Mouse (Mus musculus) CH12.LX (cell line): ENCODE results near the gene Uqcrc1. TPM values are rescaled to one million over a fixed set of nuclear protein-coding genes. Genes with fewer than 3 reads are reported as not detected.

Source experiments
- DNase-seq: peaks from one replicate; pipeline ENCODE4 v3.0.0-alpha.2; 2013; ENCODE audit errors: extremely low read depth
- H3K27ac ChIP-seq: 2 replicates; pipeline ENCODE4 v1.5.1; 2012; ENCODE audit warnings: low read depth, mild to moderate bottlenecking, control low read depth, moderate library complexity; ENCODE audit not compliant: insufficient read depth
- H3K27me3 ChIP-seq: replicated peaks from 2 replicates; pipeline ENCODE3; 2012; ENCODE audit warnings: inconsistent platforms
- H3K36me3 ChIP-seq, 2 experiments: replicated peaks in 1 of 2; 2 replicates each; pipeline versions ENCODE3 to v1.6.1; 2012; ENCODE audit warnings: inconsistent platforms in 1 of 2, low read length in 1 of 2, mild to moderate bottlenecking in 1 of 2, mixed read lengths in 1 of 2, moderate library complexity in 1 of 2; ENCODE audit not compliant: control insufficient read depth in 1 of 2, insufficient read depth in 1 of 2
- H3K4me1 ChIP-seq, 2 experiments: 2 replicates each; pipeline ENCODE4 v1.6.1; 2012; ENCODE audit warnings: inconsistent platforms in 1 of 2, moderate library complexity in 1 of 2; ENCODE audit not compliant: insufficient read depth in 2 of 2, control insufficient read depth in 1 of 2
- H3K4me2 ChIP-seq: 2 replicates; pipeline ENCODE4 v1.6.1; 2012; ENCODE audit warnings: low read depth, mild to moderate bottlenecking, control low read depth; ENCODE audit not compliant: poor library complexity, insufficient read depth, severe bottlenecking
- H3K4me3 ChIP-seq, 3 experiments: fragments of 150-350 bp in 1 of 3; sonication (generic) in 1 of 3; replicated peaks in 1 of 3; 2 replicates each; pipeline versions ENCODE3 to v1.5.1; 2011 to 2012; ENCODE audit warnings: low read depth in 2 of 3, low read length in 2 of 3, mild to moderate bottlenecking in 2 of 3, moderate library complexity in 2 of 3, control low read depth in 1 of 3, improper control_type of control experiment in 1 of 3, inconsistent platforms in 1 of 3, mixed read lengths in 1 of 3; ENCODE audit not compliant: poor library complexity in 1 of 3
- H3K79me2 ChIP-seq: replicated peaks from 2 replicates; pipeline ENCODE4 v1.6.1; 2012; ENCODE audit warnings: mild to moderate bottlenecking, moderate library complexity; ENCODE audit not compliant: control insufficient read depth, poor library complexity, insufficient read depth, severe bottlenecking; ENCODE audit errors: extremely low read depth
- H3K9ac ChIP-seq: 2 replicates; pipeline ENCODE4 v1.6.1; 2012; ENCODE audit warnings: low read depth, mild to moderate bottlenecking, control low read depth, moderate library complexity; ENCODE audit not compliant: insufficient read depth
- H3K9me3 ChIP-seq: replicated peaks from 2 replicates; pipeline ENCODE3; 2012; ENCODE audit warnings: low read length, inconsistent platforms, mixed read lengths
- CHD1 ChIP-seq: IDR thresholded peaks from 2 replicates; pipeline ENCODE4 v1.6.1; 2012; ENCODE audit warnings: low read depth, low read length, improper control_type of control experiment, inconsistent platforms
- CTCF ChIP-seq, 2 experiments: IDR thresholded peaks in 1 of 2; conservative IDR thresholded peaks in 1 of 2; 2 replicates each; pipeline ENCODE4 v1.5.1; 2011 to 2012; ENCODE audit warnings: low read depth in 2 of 2, low read length in 2 of 2, improper control_type of control experiment in 1 of 2, inconsistent platforms in 1 of 2, mild to moderate bottlenecking in 1 of 2, moderate library complexity in 1 of 2
- E2F4 ChIP-seq: IDR thresholded peaks from 2 replicates; pipeline ENCODE4 v1.6.1; 2011; ENCODE audit warnings: low read depth, low read length, improper control_type of control experiment; ENCODE audit not compliant: insufficient replicate concordance
- GABPA ChIP-seq: IDR thresholded peaks from 2 replicates; pipeline ENCODE4 v1.6.1; 2012; ENCODE audit warnings: low read depth, low read length, improper control_type of control experiment, inconsistent platforms; ENCODE audit not compliant: insufficient replicate concordance
- KAT2A ChIP-seq: IDR thresholded peaks from 2 replicates; pipeline ENCODE4 v1.6.1; 2012; ENCODE audit warnings: low read length, improper control_type of control experiment, inconsistent platforms; ENCODE audit not compliant: insufficient replicate concordance
- MAFK ChIP-seq: IDR thresholded peaks from 2 replicates; pipeline ENCODE4 v1.6.1; 2011; ENCODE audit warnings: low read length, improper control_type of control experiment; ENCODE audit not compliant: insufficient replicate concordance
- MAZ ChIP-seq: IDR thresholded peaks from 2 replicates; pipeline ENCODE4 v1.6.1; 2012; ENCODE audit warnings: low read depth, mild to moderate bottlenecking, inconsistent platforms, low read length, improper control_type of control experiment, moderate library complexity
- MXI1 ChIP-seq: IDR thresholded peaks from 2 replicates; pipeline ENCODE4 v1.6.1; 2011; ENCODE audit warnings: mild to moderate bottlenecking, low read depth, low read length, improper control_type of control experiment
- MYC ChIP-seq: IDR thresholded peaks from 2 replicates; pipeline ENCODE4 v1.6.1; 2011; ENCODE audit warnings: low read depth, mild to moderate bottlenecking, improper control_type of control experiment, low read length
- NELFE ChIP-seq: IDR thresholded peaks from 2 replicates; pipeline ENCODE4 v1.6.1; 2011; ENCODE audit warnings: low read depth, low read length, improper control_type of control experiment
- PAX5 ChIP-seq: IDR thresholded peaks from 2 replicates; pipeline ENCODE4 v1.6.1; 2012; ENCODE audit warnings: low read length, inconsistent platforms, mixed read lengths
- POLR2A ChIP-seq: IDR thresholded peaks from 2 replicates; pipeline ENCODE4 v1.6.1; 2011; ENCODE audit warnings: low read depth, mild to moderate bottlenecking, improper control_type of control experiment, low read length
- POLR2AphosphoS2 ChIP-seq: IDR thresholded peaks from 2 replicates; pipeline ENCODE4 v1.6.1; 2011; ENCODE audit warnings: low read depth, low read length, improper control_type of control experiment
- RAD21 ChIP-seq: IDR thresholded peaks from 2 replicates; pipeline ENCODE4 v1.6.1; 2011; ENCODE audit warnings: low read depth, mild to moderate bottlenecking, low read length, improper control_type of control experiment, moderate library complexity
- SMC3 ChIP-seq: IDR thresholded peaks from 2 replicates; pipeline ENCODE4 v1.6.1; 2011; ENCODE audit warnings: low read depth, low read length, improper control_type of control experiment
- UBTF ChIP-seq: IDR thresholded peaks from 2 replicates; pipeline ENCODE4 v1.6.1; 2012; ENCODE audit warnings: low read depth, mild to moderate bottlenecking, inconsistent platforms, low read length, improper control_type of control experiment, moderate library complexity
- USF1 ChIP-seq: IDR thresholded peaks from 2 replicates; pipeline ENCODE4 v1.6.1; 2014; ENCODE audit warnings: low read depth, mild to moderate bottlenecking, inconsistent platforms, low read length, improper control_type of control experiment
- USF2 ChIP-seq: conservative IDR thresholded peaks from 2 replicates; pipeline ENCODE4 v1.6.1; 2011; ENCODE audit warnings: low read depth, low read length, improper control_type of control experiment
- ZC3H11A ChIP-seq: IDR thresholded peaks from 2 replicates; pipeline ENCODE4 v1.6.1; 2012; ENCODE audit warnings: low read depth, mild to moderate bottlenecking, inconsistent platforms, low read length, improper control_type of control experiment
- ZMIZ1 ChIP-seq: IDR thresholded peaks from 2 replicates; pipeline ENCODE4 v1.6.1; 2012; ENCODE audit warnings: low read depth, mild to moderate bottlenecking, inconsistent platforms, low read length, improper control_type of control experiment
- dilution Hi-C: fragments of 300-500 bp; cut with MboI; formaldehyde crosslinking; loops from 2 replicates; pipeline ENCODE4 v1.14.3; 2020; ENCODE audit warnings: low sequenced_read_pairs; ENCODE audit not compliant: extremely low pct_unique_long_range_greater_than_20kb, extremely low pct_ligation_motif_present
- in situ Hi-C: fragments of 300-500 bp; cut with MboI; formaldehyde crosslinking; loops from 3 replicates; pipeline ENCODE4 v1.14.3; 2019; ENCODE audit warnings: low sequenced_read_pairs, low pct_ligation_motif_present, low pct_unique_long_range_greater_than_20kb, mixed read lengths
- polyA plus RNA-seq: library from polyadenylated mRNA; unstranded; fragments of >175 nt; gene quantifications from 2 replicates; pipeline ENCODE4 v1.2.1, GENCODE M21; 2012; ENCODE audit warnings: low read depth; ENCODE audit not compliant: insufficient read length
- total RNA-seq, 2 experiments: library from RNA; depleted of rRNA; stranded (reverse); fragments of 300-350 nt in 1 of 2; fragments of >200 nt in 1 of 2; gene quantifications; 2 replicates each; pipeline ENCODE4 v1.2.3; 2012 to 2014

Gene Uqcrc1
- total and polyA plus RNA-seq, 3 experiments: 301 to 351 (median 326) TPM

GRCm38 (mm10) chr9:108913621-108914020 lies 22.8 kb upstream of the Uqcrc1 start:
- TF ChIP-seq CTCF (conservative IDR thresholded peaks at IDR 0.05 in 1 of 2, IDR thresholded peaks at IDR 0.05 in 1 of 2; ENCODE audit: low read depth in 2 of 2, low read length in 2 of 2) (no peak), NELFE (no peak), GABPA (no peak), CHD1 (no peak), KAT2A (no peak), PAX5 (no peak), RAD21 (no peak), ZMIZ1 (no peak)
- Histone ChIP-seq H3K4me1 (no peaks in the 10 kb centered on the region), H3K4me2 (no peak overlapping the region), H3K36me3 (peaks cover 0 to 13% of the 10 kb centered on the region in 2 experiments), H3K79me2 (no peaks in the 10 kb centered on the region), H3K4me3 (no peak overlapping the region), H3K27me3 (no peaks in the 10 kb centered on the region), H3K27ac (no peak overlapping the region), H3K9ac (no peak overlapping the region), H3K9me3 (no peaks in the 10 kb centered on the region)
- DNase-seq: no peak
- dilution Hi-C loops: no loop called here
- in situ Hi-C loops: no loop called here

- no peaks in the 10 kb centered on the region for H3K4me1 ChIP-seq
- H3K27me3 ChIP-seq: no peaks in the 10 kb centered on the region
- H3K79me2 ChIP-seq: no peaks in the 10 kb centered on the region
- H3K36me3 ChIP-seq: peaks cover 0 to 13% of the 10 kb centered on the region in 2 experiments
- H3K4me3 ChIP-seq: no peak within 1 kb of the TSS
- DNase-seq: no peak
- H3K27ac ChIP-seq: no peak within 1 kb of the TSS
- dilution Hi-C loops: no loop called here
- no peaks in the 10 kb centered on the region for H3K9me3 ChIP-seq
- in situ Hi-C loops: no loop called here
- no peak within 1 kb of the TSS for H3K9ac ChIP-seq
- TF ChIP-seq POLR2A: no peak
- no peak for TF ChIP-seq MXI1
- no peak for TF ChIP-seq NELFE
- TF ChIP-seq ZC3H11A: no peak
- no peak for TF ChIP-seq SMC3
- TF ChIP-seq MAZ: no peak
- TF ChIP-seq USF1: no peak
- H3K4me2 ChIP-seq: no peak within 1 kb of the TSS
These were observed 21.9 kb upstream of the Uqcrc1 start, which contains the start of gene Tmem89 for GRCm38 (mm10) chr9:108914491-108914890. TSS of gene Tmem89 (plus strand) at chr9:108914619.

GRCm38 (mm10) chr9:108925897-108926296 lies 10.5 kb upstream of the Uqcrc1 start:
- Histone ChIP-seq H3K4me3 (no peak overlapping the region), H3K36me3 (no peaks in the 10 kb centered on the region), H3K4me2 (no peak overlapping the region), H3K4me1 (no peaks in the 10 kb centered on the region)
- in situ Hi-C loops: no loop called here
- dilution Hi-C loops: no loop called here
- TF ChIP-seq POLR2AphosphoS2 (no peak), CHD1 (no peak), RAD21 (no peak), MAFK (no peak), MYC (no peak), E2F4 (no peak), MXI1 (no peak), USF2 (no peak), UBTF (no peak)
- TF ChIP-seq, all 38 proteins: peak for 0
- Histone ChIP-seq H3K9me3 (no peaks in the 10 kb centered on the region), H3K27me3 (peaks cover 7% of the 10 kb centered on the region), H3K27ac (no peak overlapping the region), H3K79me2 (no peaks in the 10 kb centered on the region), H3K9ac (no peak overlapping the region)
- DNase-seq: no peak
